Mouse (Mus musculus) midbrain, postnatal 0 days (tissue): ENCODE measurements around the gene Ank2. TPM values are rescaled to one million over a fixed set of nuclear protein-coding genes. Genes with fewer than 3 reads are reported as not detected.

Experiments used
- ATAC-seq: fragments of 200-750 bp; cut with Nextera tagmentation; 2 replicates; pipeline ENCODE4 v1.8.0; 2017; ENCODE audit warnings: moderate number of reproducible peaks, mild to moderate bottlenecking, moderate TSS enrichment, moderate library complexity; ENCODE audit not compliant: low FRiP score
- DNase-seq: peaks from one replicate; pipeline ENCODE4 v3.0.0-alpha.2; 2015; ENCODE audit warnings: low spot score
- H3K27ac ChIP-seq: fragments of 300-500 bp; sonication (generic); 2 replicates; pipeline ENCODE4 v1.5.1; 2014; ENCODE audit warnings: low read depth, mild to moderate bottlenecking, low read length, mixed read lengths
- H3K27me3 ChIP-seq: fragments of 300-500 bp; sonication (generic); 2 replicates; pipeline ENCODE4 v1.6.1; 2014; ENCODE audit warnings: low read length, control low read depth, mixed read lengths; ENCODE audit not compliant: insufficient read depth
- H3K36me3 ChIP-seq: fragments of 300-500 bp; sonication (generic); 2 replicates; pipeline ENCODE4 v1.6.1; 2014; ENCODE audit warnings: low read length, control low read depth, mixed read lengths; ENCODE audit not compliant: insufficient read depth
- H3K4me1 ChIP-seq: fragments of 300-500 bp; sonication (generic); 2 replicates; pipeline ENCODE4 v1.6.1; 2014; ENCODE audit warnings: mild to moderate bottlenecking, control low read depth, antibody characterized with exemption, low read length, mixed read lengths; ENCODE audit not compliant: insufficient read depth
- H3K4me2 ChIP-seq: fragments of 300-500 bp; sonication (generic); 2 replicates; pipeline ENCODE4 v1.6.1; 2014; ENCODE audit warnings: low read depth, mild to moderate bottlenecking, low read length, mixed read lengths; ENCODE audit not compliant: poor library complexity, severe bottlenecking
- H3K4me3 ChIP-seq: fragments of 300-500 bp; sonication (generic); 2 replicates; pipeline ENCODE4 v1.5.1; 2014; ENCODE audit warnings: low read depth, mild to moderate bottlenecking, low read length, moderate library complexity
- H3K9ac ChIP-seq: fragments of 300-500 bp; sonication (generic); replicated peaks from 2 replicates; pipeline ENCODE4 v1.6.1; 2014; ENCODE audit warnings: mild to moderate bottlenecking, low read length, moderate library complexity, mixed read lengths; ENCODE audit not compliant: poor library complexity, severe bottlenecking
- H3K9me3 ChIP-seq: fragments of 300-500 bp; sonication (generic); 2 replicates; pipeline ENCODE4 v1.6.1; 2016; ENCODE audit warnings: low read length, control low read depth
- CTCF ChIP-seq: IDR thresholded peaks from 2 replicates; pipeline ENCODE4 v1.5.1; 2016; ENCODE audit warnings: antibody characterized with exemption, mild to moderate bottlenecking
- WGBS: fragments of 180-500 bp; shearing (Covaris S2); extraction: QIAGEN DNeasy Blood & Tissue Kit; methylation state at CpG from one replicate; pipeline ENCODE4 v1.1.7; 2014; 5-methylcytosine and 5-hydroxymethylcytosine counted together
- polyA plus RNA-seq: library from polyadenylated mRNA; unstranded; fragments of >200 nt; fragmentation: Nextera tagmentation; extraction: Ambion mirVana; gene quantifications from 2 replicates; pipeline ENCODE4 v1.2.1, GENCODE M21; 2015
- total RNA-seq: library from RNA; depleted of rRNA; stranded (reverse); fragments of >200 nt; gene quantifications from 2 replicates; pipeline ENCODE4 v1.2.3, GENCODE M21; 2014

Ank2 gene
- total and polyA plus RNA-seq, 2 experiments from 2014 or later, result 200 to 623 TPM

GRCm38 (mm10) chr3:127265732-127266131, 233.4 kb downstream of the Ank2 start:
- H3K36me3 ChIP-seq, result no peaks in the 10 kb centered on the region
- ATAC-seq (no peak), DNase-seq (peak; percentile 27)
- no peak for TF ChIP-seq CTCF
- no peaks in the 10 kb centered on the region for H3K9me3 ChIP-seq
- peaks cover 10% of the 10 kb centered on the region; the same call in 1 of the 2 replicates for H3K4me1 ChIP-seq
- no peak overlapping the region for H3K4me3 ChIP-seq
- WGBS, result 39% methylated on average over 5 of the region's 5 CpGs
- H3K9ac ChIP-seq, result no peak overlapping the region
- H3K4me2 ChIP-seq, result no peak overlapping the region
- H3K27ac ChIP-seq, result 0 out of 2 replicates have a peak overlapping the region, but pooled peaks have one; percentile 32
- no peaks in the 10 kb centered on the region for H3K27me3 ChIP-seq

GRCm38 (mm10) chr3:127265182-127265581, 234.0 kb downstream of the Ank2 start:
- ATAC-seq, result no peak
- no peak overlapping the region for H3K4me3 ChIP-seq

GRCm38 (mm10) chr3:127260786-127261166, 238.4 kb downstream of the Ank2 start:
- peak; percentile 21 for DNase-seq
- WGBS, result 43% methylated on average over 7 of the region's 7 CpGs
- ATAC-seq, result peak; percentile 25; the same call in 1 of the 2 replicates
- Histone ChIP-seq H3K27me3 (no peaks in the 10 kb centered on the region), H3K4me1 (peaks cover 5% of the 10 kb centered on the region; the same call in 1 of the 2 replicates), H3K9me3 (no peaks in the 10 kb centered on the region), H3K27ac (0 out of 2 replicates have a peak overlapping the region, but pooled peaks have one; percentile 14), H3K4me2 (no peak overlapping the region), H3K4me3 (no peak overlapping the region), H3K36me3 (no peaks in the 10 kb centered on the region), H3K9ac (no peak overlapping the region)
- TF ChIP-seq CTCF, result no peak

More at GRCm38 (mm10) chr3:127265182-127265581, 234.0 kb downstream of the Ank2 start:
- H3K9me3 ChIP-seq, result no peaks in the 10 kb centered on the region
- DNase-seq, result no peak
- TF ChIP-seq CTCF, result no peak
- no peak overlapping the region for H3K4me2 ChIP-seq
- H3K9ac ChIP-seq, result no peak overlapping the region
- 81% methylated on average over 3 of the region's 3 CpGs for WGBS
- no peak overlapping the region for H3K27ac ChIP-seq
- no peaks in the 10 kb centered on the region for H3K36me3 ChIP-seq
- H3K27me3 ChIP-seq, result no peaks in the 10 kb centered on the region
- H3K4me1 ChIP-seq, result peaks cover 10% of the 10 kb centered on the region; the same call in 1 of the 2 replicates

GRCm38 (mm10) chr3:127260007-127260785, 239.0 kb downstream of the Ank2 start:
- WGBS, result 42% methylated on average over 15 of the region's 15 CpGs
- no peaks in the 10 kb centered on the region for H3K36me3 ChIP-seq
- no peaks in the 10 kb centered on the region for H3K9me3 ChIP-seq
- peak; percentile 61 for ATAC-seq
- no peak overlapping the region for H3K9ac ChIP-seq
- peak; percentile 28; the same call in 1 of the 2 replicates for TF ChIP-seq CTCF
- peaks cover 5% of the 10 kb centered on the region; the same call in 1 of the 2 replicates for H3K4me1 ChIP-seq
- no peak overlapping the region for H3K4me2 ChIP-seq
- H3K27ac ChIP-seq, result 0 out of 2 replicates have a peak overlapping the region, but pooled peaks have one; percentile 26
- no peak overlapping the region for H3K4me3 ChIP-seq
- no peak for DNase-seq
- H3K27me3 ChIP-seq, result no peaks in the 10 kb centered on the region

- TF ChIP-seq CTCF, result no peak
- Histone ChIP-seq H3K27ac (no peak overlapping the region), H3K4me1 (peaks cover 5% of the 10 kb centered on the region; the same call in 1 of the 2 replicates), H3K36me3 (no peaks in the 10 kb centered on the region), H3K27me3 (no peaks in the 10 kb centered on the region), H3K4me2 (peak overlapping the region; percentile 62), H3K9ac (no peak overlapping the region), H3K9me3 (no peaks in the 10 kb centered on the region), H3K4me3 (no peak overlapping the region)
- ATAC-seq (no peak), DNase-seq (no peak)
- WGBS, result 29% methylated on average over 15 of the region's 15 CpGs
These were observed 240.6 kb downstream of the Ank2 start for GRCm38 (mm10) chr3:127258466-127259075.

- DNase-seq, result peak; percentile 38
- Histone ChIP-seq H3K4me1 (peaks cover 5% of the 10 kb centered on the region; the same call in 1 of the 2 replicates), H3K9me3 (no peaks in the 10 kb centered on the region), H3K27ac (no peak overlapping the region), H3K4me3 (peak overlapping the region; percentile 31), H3K4me2 (peak overlapping the region; percentile 62), H3K27me3 (no peaks in the 10 kb centered on the region), H3K36me3 (no peaks in the 10 kb centered on the region), H3K9ac (peak overlapping the region; percentile 50)
- ATAC-seq, result peak; percentile 65
- TF ChIP-seq CTCF, result no peak
- 2% methylated on average over 17 of the region's 18 CpGs for WGBS
These were observed 241.2 kb downstream of the Ank2 start for GRCm38 (mm10) chr3:127257969-127258368.
